Mouse (Mus musculus): ENCODE results near the gene Tmed2. TPM values are rescaled to one million over a fixed set of nuclear protein-coding genes. Genes with fewer than 3 reads are reported as not detected.

Tmed2 gene
- total RNA-seq (2014; rRNA removed) (374 and 414 TPM in 2 replicates), polyA plus RNA-seq (2012; rRNA removed) (124 and 135 TPM in 2 replicates)

DNA sequence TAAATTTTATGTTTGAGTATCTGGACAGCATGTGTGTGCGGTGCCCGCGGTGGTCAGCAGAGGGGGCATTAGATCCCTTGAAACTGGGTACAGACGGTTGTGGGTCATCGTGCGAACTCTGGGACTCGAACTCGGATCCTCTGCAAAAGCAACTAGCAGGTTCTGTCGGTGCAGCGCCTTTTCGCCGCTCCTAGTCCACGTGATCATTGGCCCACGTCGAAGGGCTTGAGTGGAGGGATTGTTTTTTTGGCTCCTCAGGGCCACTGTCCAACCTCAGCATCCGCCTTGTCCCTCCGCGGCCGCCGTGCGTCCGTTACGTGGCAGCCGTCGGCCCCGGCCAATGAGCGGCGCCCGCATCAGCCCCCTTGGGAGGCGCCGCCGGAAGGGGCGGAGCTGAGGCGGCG lies at the start of gene Tmed2:
Tmed2 (plus strand) TSS at position 313 of the 404 bp plus-strand sequence.
- Histone ChIP-seq H3K4me3 (ENCODE audit: insufficient read depth, low read depth, low read length) (peak within 1 kb of the TSS; percentile 86), H3K27ac (replicated peaks; ENCODE audit: insufficient read depth, low read depth, low read length) (peak within 1 kb of the TSS; percentile 89), H3K79me2 (ENCODE audit: control insufficient read depth, insufficient read depth, low read length) (peaks cover 21% of the 10 kb centered on the region; the same call in 1 of the 2 replicates), H3K27me3 (ENCODE audit: control insufficient read depth, insufficient read depth, low read length) (no peaks in the 10 kb centered on the region), H3K36me3 (ENCODE audit: control insufficient read depth, insufficient read depth, low read length) (peaks cover 23% of the 10 kb centered on the region), H3K9ac (ENCODE audit: low read depth, low read length) (peak within 1 kb of the TSS; percentile 91), H3K4me1 (ENCODE audit: control insufficient read depth, insufficient read depth, low read length) (peaks cover 5% of the 10 kb centered on the region)
- TF ChIP-seq POLR2A (IDR thresholded peaks at IDR 0.05; ENCODE audit: extremely low read depth, insufficient read depth, low read length) = no peak
- no peak for TF ChIP-seq CTCF (IDR thresholded peaks at IDR 0.05; ENCODE audit: low read depth, low read length)
- peak; percentile 92 for DNase-seq (ENCODE audit: extremely low read depth, low read depth, low spot score)
- under 1% methylated on average over 35 of the region's 35 CpGs for WGBS

DNA sequence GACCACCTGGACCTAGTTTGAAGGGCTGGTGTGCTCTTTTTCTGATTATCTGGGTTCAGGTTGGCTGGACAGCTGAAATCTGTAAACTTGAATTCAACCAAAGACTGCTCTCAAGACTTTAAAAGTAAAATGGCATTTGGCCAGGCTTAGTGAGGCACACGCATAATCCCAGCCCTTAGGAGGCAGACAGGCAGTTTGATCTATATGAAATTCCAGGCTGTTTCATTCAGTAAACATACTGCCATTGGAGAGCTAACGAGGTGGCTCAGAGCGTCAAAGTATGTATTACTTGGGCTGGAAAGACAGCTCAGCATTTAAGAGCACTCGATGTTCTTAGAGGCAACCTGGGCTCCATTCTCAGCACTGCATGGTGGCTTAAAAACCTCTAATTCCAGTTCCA lies 48.8 kb upstream of the Tmed2 start:
- no peaks in the 10 kb centered on the region for H3K27me3 ChIP-seq (ENCODE audit: control insufficient read depth, insufficient read depth, low read length)
- H3K9ac ChIP-seq (ENCODE audit: low read depth, low read length) = no peak overlapping the region
- H3K79me2 ChIP-seq (ENCODE audit: control insufficient read depth, insufficient read depth, low read length) = no peaks in the 10 kb centered on the region
- H3K4me1 ChIP-seq (ENCODE audit: control insufficient read depth, insufficient read depth, low read length) = no peaks in the 10 kb centered on the region
- no peak overlapping the region for H3K27ac ChIP-seq (replicated peaks; ENCODE audit: insufficient read depth, low read depth, low read length)
- 89% methylated on average over 4 of the region's 4 CpGs for WGBS
- TF ChIP-seq CTCF (IDR thresholded peaks at IDR 0.05; ENCODE audit: low read depth, low read length) (no peak), POLR2A (IDR thresholded peaks at IDR 0.05; ENCODE audit: extremely low read depth, insufficient read depth, low read length) (no peak)
- H3K36me3 ChIP-seq (ENCODE audit: control insufficient read depth, insufficient read depth, low read length) = no peaks in the 10 kb centered on the region
- no peak overlapping the region for H3K4me3 ChIP-seq (ENCODE audit: insufficient read depth, low read depth, low read length)
- DNase-seq (ENCODE audit: extremely low read depth, low read depth, low spot score) = no peak

DNA sequence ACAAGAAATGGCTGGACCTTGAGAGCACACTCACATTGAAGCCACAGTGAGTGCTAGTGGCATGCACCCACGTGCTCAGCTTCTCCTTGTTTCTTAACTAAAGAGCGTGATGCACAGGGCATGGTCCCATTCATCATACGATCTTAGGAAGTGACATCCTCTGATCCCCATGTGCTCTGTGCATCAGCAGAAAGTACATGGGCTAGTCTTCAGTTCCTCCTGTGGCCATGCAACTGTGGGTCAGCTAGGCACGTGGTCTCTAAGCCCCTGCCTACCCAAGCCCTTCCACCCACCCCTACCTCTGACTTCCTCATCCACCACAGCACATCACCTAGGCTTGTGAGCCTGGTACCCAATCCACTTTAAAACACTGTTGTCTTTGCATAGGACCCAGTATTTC lies 47.9 kb upstream of the Tmed2 start:
- Histone ChIP-seq H3K9ac (ENCODE audit: low read depth, low read length) (no peak overlapping the region), H3K4me3 (ENCODE audit: insufficient read depth, low read depth, low read length) (no peak overlapping the region), H3K36me3 (ENCODE audit: control insufficient read depth, insufficient read depth, low read length) (no peaks in the 10 kb centered on the region), H3K27ac (replicated peaks; ENCODE audit: insufficient read depth, low read depth, low read length) (no peak overlapping the region), H3K4me1 (ENCODE audit: control insufficient read depth, insufficient read depth, low read length) (no peaks in the 10 kb centered on the region), H3K27me3 (ENCODE audit: control insufficient read depth, insufficient read depth, low read length) (no peaks in the 10 kb centered on the region), H3K79me2 (ENCODE audit: control insufficient read depth, insufficient read depth, low read length) (no peaks in the 10 kb centered on the region)
- TF ChIP-seq POLR2A (IDR thresholded peaks at IDR 0.05; ENCODE audit: extremely low read depth, insufficient read depth, low read length) = no peak
- TF ChIP-seq CTCF (IDR thresholded peaks at IDR 0.05; ENCODE audit: low read depth, low read length) = no peak
- DNase-seq (ENCODE audit: extremely low read depth, low read depth, low spot score) = no peak
- 84% methylated on average over 4 of the region's 4 CpGs for WGBS

DNA sequence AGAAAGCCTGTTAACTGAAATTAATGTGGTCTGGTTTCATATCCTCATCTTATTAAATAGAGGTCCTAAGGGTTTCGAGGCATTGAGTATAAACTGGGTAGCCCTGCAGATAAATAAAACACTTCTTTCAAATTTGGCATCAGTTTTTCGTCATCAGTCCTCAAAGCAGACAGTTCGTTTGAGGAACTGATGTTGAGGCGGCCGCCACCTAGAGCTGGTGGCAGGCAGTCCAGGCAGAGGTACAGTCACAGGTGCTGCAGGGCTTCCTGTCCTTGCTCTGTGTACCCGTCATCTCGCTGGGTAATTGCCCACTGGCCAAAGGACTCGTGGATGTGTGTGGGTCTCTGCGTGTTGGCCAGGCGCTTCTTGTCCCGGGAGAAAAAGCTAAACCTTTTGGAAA lies 47.0 kb upstream of the Tmed2 start:
- WGBS = 85% methylated on average over 11 of the region's 11 CpGs
- no peak for TF ChIP-seq POLR2A (IDR thresholded peaks at IDR 0.05; ENCODE audit: extremely low read depth, insufficient read depth, low read length)
- TF ChIP-seq CTCF (IDR thresholded peaks at IDR 0.05; ENCODE audit: low read depth, low read length) = no peak
- Histone ChIP-seq H3K36me3 (ENCODE audit: control insufficient read depth, insufficient read depth, low read length) (no peaks in the 10 kb centered on the region), H3K4me1 (ENCODE audit: control insufficient read depth, insufficient read depth, low read length) (no peaks in the 10 kb centered on the region), H3K27ac (replicated peaks; ENCODE audit: insufficient read depth, low read depth, low read length) (no peak overlapping the region), H3K27me3 (ENCODE audit: control insufficient read depth, insufficient read depth, low read length) (no peaks in the 10 kb centered on the region), H3K79me2 (ENCODE audit: control insufficient read depth, insufficient read depth, low read length) (no peaks in the 10 kb centered on the region), H3K9ac (ENCODE audit: low read depth, low read length) (no peak overlapping the region), H3K4me3 (ENCODE audit: insufficient read depth, low read depth, low read length) (no peak overlapping the region)
- DNase-seq (ENCODE audit: extremely low read depth, low read depth, low spot score) = no peak

DNA sequence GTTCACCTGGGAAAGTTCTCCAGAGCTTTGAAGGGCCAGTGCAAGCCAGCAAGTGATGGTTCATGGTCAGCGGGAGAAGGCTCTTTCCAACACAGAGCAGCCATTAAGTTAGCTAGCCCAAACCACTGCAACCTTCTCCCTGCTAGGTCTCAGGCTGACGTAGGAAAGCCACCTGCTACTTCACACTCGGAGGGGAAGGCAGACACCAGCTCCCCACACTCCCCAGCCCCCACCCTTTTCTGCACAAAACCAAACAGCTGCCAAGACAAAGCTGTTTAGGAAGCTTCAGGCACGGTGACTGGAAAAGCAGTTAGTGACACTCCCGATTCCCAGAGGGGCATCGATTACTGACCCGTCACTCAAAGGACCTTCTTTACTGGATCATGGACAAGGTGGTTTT lies 44.9 kb upstream of the Tmed2 start:
- no peaks in the 10 kb centered on the region for H3K27me3 ChIP-seq (ENCODE audit: control insufficient read depth, insufficient read depth, low read length)
- no peak overlapping the region for H3K27ac ChIP-seq (replicated peaks; ENCODE audit: insufficient read depth, low read depth, low read length)
- no peak overlapping the region for H3K4me3 ChIP-seq (ENCODE audit: insufficient read depth, low read depth, low read length)
- no peaks in the 10 kb centered on the region for H3K36me3 ChIP-seq (ENCODE audit: control insufficient read depth, insufficient read depth, low read length)
- 71% methylated on average over 7 of the region's 7 CpGs for WGBS
- TF ChIP-seq CTCF (IDR thresholded peaks at IDR 0.05; ENCODE audit: low read depth, low read length) = no peak
- TF ChIP-seq POLR2A (IDR thresholded peaks at IDR 0.05; ENCODE audit: extremely low read depth, insufficient read depth, low read length) = no peak
- no peaks in the 10 kb centered on the region for H3K4me1 ChIP-seq (ENCODE audit: control insufficient read depth, insufficient read depth, low read length)
- no peaks in the 10 kb centered on the region for H3K79me2 ChIP-seq (ENCODE audit: control insufficient read depth, insufficient read depth, low read length)
- no peak overlapping the region for H3K9ac ChIP-seq (ENCODE audit: low read depth, low read length)
- no peak for DNase-seq (ENCODE audit: extremely low read depth, low read depth, low spot score)

DNA sequence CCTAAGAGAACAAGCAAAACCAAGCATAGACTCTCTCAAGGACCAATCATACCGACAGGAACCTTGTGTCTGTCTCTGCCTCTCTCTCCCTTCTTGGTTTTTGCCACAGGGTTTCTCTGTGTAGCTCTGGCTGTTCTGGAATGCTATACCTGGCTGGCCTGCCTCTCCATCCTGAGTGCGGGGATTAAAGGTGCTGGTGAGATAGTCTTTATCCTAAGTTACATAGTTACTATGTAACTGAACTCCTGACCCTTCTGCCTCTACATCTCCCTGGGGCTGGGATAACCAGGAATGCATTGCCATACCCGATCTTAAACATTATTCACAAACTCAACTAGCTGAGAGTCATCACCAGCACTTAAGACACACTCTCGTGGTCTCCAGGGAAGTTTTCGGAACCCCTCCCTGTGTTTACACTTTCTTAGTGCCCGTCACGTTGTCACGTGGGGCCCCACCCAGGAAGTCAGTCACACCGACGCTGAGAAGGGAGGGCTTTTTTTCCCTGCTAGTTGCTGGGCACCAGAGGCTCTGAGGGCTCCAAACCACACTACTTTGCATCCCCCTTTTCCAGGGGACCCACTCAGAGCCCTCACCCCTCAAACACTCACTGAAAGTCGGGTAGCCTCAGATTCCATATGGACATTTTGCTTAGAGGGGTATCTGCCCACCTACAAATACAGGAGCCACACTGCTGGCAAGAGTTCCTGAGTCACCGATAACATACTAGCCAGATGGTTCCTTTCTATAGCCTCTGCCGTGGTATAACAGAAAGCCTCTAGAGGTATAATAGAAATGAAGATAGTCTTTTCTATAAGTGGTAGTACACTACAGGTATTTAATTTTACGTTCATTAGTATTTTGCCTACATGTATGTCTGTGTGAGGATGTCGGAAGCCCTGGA lies 43.6 kb upstream of the Tmed2 start:
- no peaks in the 10 kb centered on the region for H3K79me2 ChIP-seq (ENCODE audit: control insufficient read depth, insufficient read depth, low read length)
- no peak overlapping the region for H3K4me3 ChIP-seq (ENCODE audit: insufficient read depth, low read depth, low read length)
- H3K27me3 ChIP-seq (ENCODE audit: control insufficient read depth, insufficient read depth, low read length) = no peaks in the 10 kb centered on the region
- no peak overlapping the region for H3K27ac ChIP-seq (replicated peaks; ENCODE audit: insufficient read depth, low read depth, low read length)
- no peaks in the 10 kb centered on the region for H3K4me1 ChIP-seq (ENCODE audit: control insufficient read depth, insufficient read depth, low read length)
- no peak for DNase-seq (ENCODE audit: extremely low read depth, low read depth, low spot score)
- TF ChIP-seq CTCF (IDR thresholded peaks at IDR 0.05; ENCODE audit: low read depth, low read length) = no peak
- no peak for TF ChIP-seq POLR2A (IDR thresholded peaks at IDR 0.05; ENCODE audit: extremely low read depth, insufficient read depth, low read length)
- no peak overlapping the region for H3K9ac ChIP-seq (ENCODE audit: low read depth, low read length)
- WGBS = 39% methylated on average over 15 of the region's 15 CpGs
- no peaks in the 10 kb centered on the region for H3K36me3 ChIP-seq (ENCODE audit: control insufficient read depth, insufficient read depth, low read length)

Data from liver, adult 2 months (tissue).